Mouse (Mus musculus): ENCODE results near the gene Nr2c1. TPM values are rescaled to one million over a fixed set of nuclear protein-coding genes. Genes with fewer than 3 reads are reported as not detected.

Nr2c1 gene
- 10 to 100 TPM; 13.1 to 16.4 TPM for total RNA-seq (2021)
- long read RNA-seq, experiment 1, transcript Nr2c1-203 (14 exons, 3,732 nt): major isoform, 9 of 11 reads
- long read RNA-seq, experiment 1, partial matches to known transcripts: 1 of 11 reads
- long read RNA-seq, experiment 1, other reads (novel, unspliced or antisense): 1 of 11 reads
- long read RNA-seq, experiment 2, transcript Nr2c1-203 (14 exons, 3,732 nt): major isoform, 10 of 10 reads
- long read RNA-seq, experiment 2, partial matches to known transcripts: 0 of 10 reads
- long read RNA-seq, experiment 2, other reads (novel, unspliced or antisense): 0 of 10 reads

GRCm38 (mm10) chr10:94147756-94148531 lies at the start of gene Nr2c1:
Gene Nr2c1, plus strand, starts transcription at chr10:94148023.
- DNase-seq: peak; percentile 94

- DNase-seq: peak; percentile 35
Measured at GRCm38 (mm10) chr10:94098100-94098499, 49.7 kb upstream of the Nr2c1 start.

- no peak for DNase-seq
Measured at GRCm38 (mm10) chr10:94105498-94105897, 42.3 kb upstream of the Nr2c1 start.

- peak; percentile 13 for DNase-seq
Measured at GRCm38 (mm10) chr10:94107168-94107567, 40.7 kb upstream of the Nr2c1 start.

- DNase-seq: no peak
Measured at GRCm38 (mm10) chr10:94107607-94108006, 40.2 kb upstream of the Nr2c1 start.

- no peak for DNase-seq
Measured at GRCm38 (mm10) chr10:94108791-94109190, 39.0 kb upstream of the Nr2c1 start.

GRCm38 (mm10) chr10:94110834-94111754 lies 36.7 kb upstream of the Nr2c1 start:
- DNase-seq: no peak

- DNase-seq: no peak
Measured at GRCm38 (mm10) chr10:94112207-94112606, 35.6 kb upstream of the Nr2c1 start.

- DNase-seq: peak; percentile 87
Measured at GRCm38 (mm10) chr10:94115893-94116599, 31.8 kb upstream of the Nr2c1 start.

GRCm38 (mm10) chr10:94116781-94117340 lies 31.0 kb upstream of the Nr2c1 start:
- peak; percentile 41 for DNase-seq

GRCm38 (mm10) chr10:94117916-94118315 lies 29.9 kb upstream of the Nr2c1 start:
- no peak for DNase-seq

GRCm38 (mm10) chr10:94118993-94119392 lies 28.8 kb upstream of the Nr2c1 start:
- no peak for DNase-seq

- no peak for DNase-seq
Measured at GRCm38 (mm10) chr10:94120676-94121075, 27.1 kb upstream of the Nr2c1 start.

- no peak for DNase-seq
Measured at GRCm38 (mm10) chr10:94122595-94122994, 25.2 kb upstream of the Nr2c1 start.

GRCm38 (mm10) chr10:94123581-94123980 lies 24.2 kb upstream of the Nr2c1 start:
- DNase-seq: no peak

GRCm38 (mm10) chr10:94124376-94124775 lies 23.4 kb upstream of the Nr2c1 start:
- DNase-seq: peak; percentile 37

GRCm38 (mm10) chr10:94129680-94130119 lies 18.1 kb upstream of the Nr2c1 start:
- DNase-seq: peak; percentile 12

- DNase-seq: no peak
Measured at GRCm38 (mm10) chr10:94133081-94133480, 14.7 kb upstream of the Nr2c1 start.

- no peak for DNase-seq
Measured at GRCm38 (mm10) chr10:94133674-94134073, 14.1 kb upstream of the Nr2c1 start.

- DNase-seq: no peak
Measured at GRCm38 (mm10) chr10:94134535-94135390, 13.1 kb upstream of the Nr2c1 start.
